ENCODE assay signal across 31 mouse cellular contexts in genomic region chr17:24012921-24013320, GRCm38 (mm10). TPM values are rescaled to one million over a fixed set of nuclear protein-coding genes. Genes with fewer than 3 reads are reported as not detected.
"Had no signal": no experiment of that assay in that cellular context is flagged by ENCODE, and none has a peak within 500 bp of the region (broad histone marks: within the 10 kb centered on the region; RNA-seq: fewer than 3 reads in every experiment).

No protein-coding gene starts in this region.

- H3K4me1 ChIP-seq: kidney, embryonic 15.5 days; liver, embryonic 13.5 days; midbrain, embryonic 13.5 days had no signal

- H3K27me3 ChIP-seq: kidney, embryonic 15.5 days; liver, embryonic 13.5 days; midbrain, embryonic 13.5 days had no signal

- DNase-seq: kidney, adult 11 months; kidney, adult 8-10 months; kidney, postnatal 10 days; kidney, postnatal 36 days; liver, embryonic 13.5 days; lung, adult 2 months; lung, postnatal 14 days; lung, postnatal 4 days; right cerebral cortex, postnatal 25 days; thymus, adult 18-20 months; thymus, postnatal 14 days had no signal

- ATAC-seq: midbrain, embryonic 13.5 days had no signal

- H3K4me3 ChIP-seq: kidney, embryonic 15.5 days; left cerebral cortex, adult 2 months; liver, embryonic 13.5 days; midbrain, embryonic 13.5 days had no signal

- H3K4me2 ChIP-seq: kidney, embryonic 15.5 days; liver, embryonic 13.5 days; midbrain, embryonic 13.5 days had no signal

- H3K9ac ChIP-seq: kidney, embryonic 15.5 days; liver, embryonic 13.5 days; midbrain, embryonic 13.5 days had no signal

- H3K27ac ChIP-seq: kidney, embryonic 15.5 days; left cerebral cortex, adult 2 months; liver, embryonic 13.5 days; midbrain, embryonic 13.5 days had no signal

- H3K36me3 ChIP-seq: kidney, embryonic 15.5 days; liver, embryonic 13.5 days; midbrain, embryonic 13.5 days had no signal

- H3K9me3 ChIP-seq: kidney, embryonic 15.5 days; liver, embryonic 13.5 days; midbrain, embryonic 13.5 days had no signal

RNA-seq across cellular contexts. Expression of gene Prss22, which starts 15.0 kb away (rescaled TPM):
- total RNA-seq: layer of hippocampus, adult 18-20 months; layer of hippocampus, postnatal 14 days; liver, adult 2 months; megakaryocyte progenitor cell, adult 5-6 weeks; midbrain, postnatal 0 days had no signal
- polyA plus RNA-seq: liver, adult 2 months; liver, embryonic 13.5 days; liver, embryonic 16.5 days; midbrain, postnatal 0 days; neural tube, embryonic 14.5 days; testis, adult 2 months had no signal

RNA-seq across cellular contexts. Expression of gene Prss27, which starts 25.0 kb away (rescaled TPM):
- total RNA-seq: layer of hippocampus, adult 18-20 months; layer of hippocampus, postnatal 14 days; left cerebral cortex, adult 2 months; left cerebral cortex, postnatal 10 days; left cerebral cortex, postnatal 36 days; liver, adult 2 months; megakaryocyte progenitor cell, adult 5-6 weeks; midbrain, postnatal 0 days had no signal
- polyA plus RNA-seq: liver, adult 2 months; liver, embryonic 13.5 days; liver, embryonic 16.5 days; midbrain, postnatal 0 days; spleen, adult 2 months; testis, adult 2 months had no signal

RNA-seq across cellular contexts. Expression of gene Prss30, which starts 32.6 kb away (rescaled TPM):
- total RNA-seq: layer of hippocampus, adult 18-20 months had no signal
- polyA plus RNA-seq: limb, embryonic 11.5 days; liver, embryonic 13.5 days; lung, embryonic 16.5 days; midbrain, embryonic 13.5 days; neural tube, embryonic 11.5 days; testis, adult 2 months had no signal

RNA-seq across cellular contexts. Expression of gene Sbpl, which starts 57.8 kb away (rescaled TPM):
- total RNA-seq: layer of hippocampus, adult 18-20 months; layer of hippocampus, postnatal 14 days; left cerebral cortex, adult 2 months; left cerebral cortex, postnatal 10 days; left cerebral cortex, postnatal 36 days; liver, adult 2 months; megakaryocyte progenitor cell, adult 5-6 weeks; midbrain, postnatal 0 days had no signal
- polyA plus RNA-seq: kidney, embryonic 15.5 days; limb, embryonic 11.5 days; limb, embryonic 14.5 days; liver, adult 2 months; liver, embryonic 13.5 days; liver, embryonic 16.5 days; lung, adult 2 months; lung, embryonic 16.5 days; midbrain, embryonic 13.5 days; midbrain, postnatal 0 days; neural tube, embryonic 11.5 days; neural tube, embryonic 14.5 days; spleen, adult 2 months; stomach, embryonic 16.5 days; testis, adult 2 months; urinary bladder, adult 2 months had no signal
